Mouse (Mus musculus) heart, embryonic 14.5 days (tissue): ENCODE measurements around the gene Zbtb9. TPM values are rescaled to one million over a fixed set of nuclear protein-coding genes. Genes with fewer than 3 reads are reported as not detected.
A peak's percentile ranks its signal among the peaks of the same experiment; 100 is the strongest.

ENCODE experiments used
- ATAC-seq: fragments of 200-750 bp; cut with Nextera tagmentation; 2 replicates; pipeline ENCODE4 v1.8.0; 2017; ENCODE audit warnings: low read depth, moderate TSS enrichment; ENCODE audit not compliant: insufficient number of reproducible peaks, insufficient read depth, low FRiP score
- H3K27ac ChIP-seq, 2 experiments: fragments of 200-500 bp in 1 of 2; fragments of 300-500 bp in 1 of 2; sonication (generic) in 1 of 2; replicated peaks in 1 of 2; 2 replicates each; pipeline ENCODE4 v1.5.1; 2012 to 2014; ENCODE audit warnings: low read depth in 2 of 2, low read length in 2 of 2, control low read depth in 1 of 2, mild to moderate bottlenecking in 1 of 2, mixed read lengths in 1 of 2; ENCODE audit not compliant: control insufficient read depth in 1 of 2, insufficient read depth in 1 of 2
- H3K27me3 ChIP-seq: fragments of 300-500 bp; sonication (generic); 2 replicates; pipeline ENCODE4 v1.6.1; 2014; ENCODE audit warnings: mild to moderate bottlenecking, low read length, control low read depth; ENCODE audit not compliant: control insufficient read depth, insufficient read depth
- H3K36me3 ChIP-seq: fragments of 300-500 bp; sonication (generic); 2 replicates; pipeline ENCODE4 v1.6.1; 2014; ENCODE audit warnings: mild to moderate bottlenecking, control low read depth, low read length, mixed read lengths; ENCODE audit not compliant: control insufficient read depth, insufficient read depth
- H3K4me1 ChIP-seq, 2 experiments: fragments of 200-500 bp in 1 of 2; fragments of 300-500 bp in 1 of 2; sonication (generic) in 1 of 2; 2 replicates each; pipeline ENCODE4 v1.6.1; 2012 to 2014; ENCODE audit warnings: low read length in 2 of 2, control low read depth in 1 of 2, mixed read lengths in 1 of 2; ENCODE audit not compliant: control insufficient read depth in 2 of 2, insufficient read depth in 2 of 2
- H3K4me2 ChIP-seq: fragments of 300-500 bp; sonication (generic); 2 replicates; pipeline ENCODE4 v1.6.1; 2014; ENCODE audit warnings: mild to moderate bottlenecking, low read length
- H3K4me3 ChIP-seq, 2 experiments: fragments of 200-500 bp in 1 of 2; fragments of 300-500 bp in 1 of 2; sonication (generic) in 1 of 2; 2 replicates each; pipeline ENCODE4 v1.5.1; 2012 to 2014; ENCODE audit warnings: low read length in 2 of 2, mild to moderate bottlenecking in 2 of 2, control low read depth in 1 of 2, low read depth in 1 of 2, moderate library complexity in 1 of 2; ENCODE audit not compliant: control insufficient read depth in 1 of 2, insufficient read depth in 1 of 2
- H3K9ac ChIP-seq: fragments of 300-500 bp; sonication (generic); 2 replicates; pipeline ENCODE4 v1.6.1; 2014; ENCODE audit warnings: mild to moderate bottlenecking, low read length
- H3K9me3 ChIP-seq: fragments of 300-500 bp; sonication (generic); 2 replicates; pipeline ENCODE4 v1.6.1; 2016; ENCODE audit warnings: low read length, control low read depth; ENCODE audit not compliant: control insufficient read depth
- WGBS: fragments of 180-500 bp; shearing (Covaris S2); extraction: QIAGEN DNeasy Blood & Tissue Kit; methylation state at CpG from one replicate; pipeline ENCODE4 v1.1.7; 2014; 5-methylcytosine and 5-hydroxymethylcytosine counted together
- polyA plus RNA-seq: library from polyadenylated mRNA; unstranded; fragments of >200 nt; fragmentation: Nextera tagmentation; extraction: Ambion mirVana; gene quantifications from 2 replicates; pipeline ENCODE4 v1.2.1, GENCODE M21; 2014

Zbtb9 gene
- polyA plus RNA-seq, 1 experiment from 2014 or later: 6.8 TPM

DNA sequence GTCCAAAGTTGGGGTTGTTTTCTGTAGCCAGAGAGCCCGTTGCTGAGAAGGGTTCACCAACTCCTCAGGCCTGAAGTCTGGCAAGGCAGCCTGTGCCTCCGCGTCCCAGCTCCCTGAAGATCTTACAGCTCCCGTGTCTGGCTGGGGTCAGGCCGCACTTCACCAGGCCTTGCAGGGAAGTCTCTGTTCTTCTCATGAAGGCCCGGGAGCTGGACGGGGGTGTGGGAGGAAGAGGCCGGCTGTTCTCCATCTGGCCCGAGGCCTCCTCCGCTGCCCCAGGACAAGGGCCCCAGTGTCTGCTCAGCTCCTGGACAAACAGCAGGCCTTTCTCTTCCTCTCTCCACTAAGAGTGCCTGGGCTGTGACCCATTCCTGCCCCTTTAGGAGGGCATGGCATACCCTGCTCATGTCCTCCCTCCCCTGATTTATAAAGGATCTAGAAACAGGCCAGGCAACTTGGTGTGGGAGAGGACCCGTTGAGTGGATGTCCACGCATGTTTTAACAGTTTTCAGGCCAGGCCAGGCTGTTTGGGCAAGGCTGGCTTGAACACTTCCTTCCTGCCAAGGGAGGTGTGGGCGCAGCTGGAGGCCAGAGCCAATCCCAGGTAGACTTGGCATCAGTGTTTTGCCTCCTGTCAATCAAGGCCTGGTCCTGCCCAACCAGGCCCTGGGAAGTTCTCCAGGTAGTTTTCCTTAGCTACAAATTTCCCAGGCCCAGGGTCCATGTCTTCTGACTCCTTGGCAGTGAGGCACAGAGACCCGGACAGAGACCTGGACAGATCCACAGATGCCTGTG, 75.7 kb downstream of the Zbtb9 start:
- Histone ChIP-seq H3K4me2 (no peak overlapping the region), H3K9me3 (no peaks in the 10 kb centered on the region), H3K27ac (peak overlapping the region; percentile 54 to 66), H3K36me3 (no peaks in the 10 kb centered on the region), H3K4me3 (no peak overlapping the region), H3K9ac (no peak overlapping the region; the same call in 1 of the 2 replicates), H3K27me3 (no peaks in the 10 kb centered on the region), H3K4me1 (peaks cover 5 to 12% of the 10 kb centered on the region in 2 experiments; a peak in 3 of 4 replicates)
- WGBS: 52% methylated on average over 14 of the region's 14 CpGs
- ATAC-seq: no peak

DNA sequence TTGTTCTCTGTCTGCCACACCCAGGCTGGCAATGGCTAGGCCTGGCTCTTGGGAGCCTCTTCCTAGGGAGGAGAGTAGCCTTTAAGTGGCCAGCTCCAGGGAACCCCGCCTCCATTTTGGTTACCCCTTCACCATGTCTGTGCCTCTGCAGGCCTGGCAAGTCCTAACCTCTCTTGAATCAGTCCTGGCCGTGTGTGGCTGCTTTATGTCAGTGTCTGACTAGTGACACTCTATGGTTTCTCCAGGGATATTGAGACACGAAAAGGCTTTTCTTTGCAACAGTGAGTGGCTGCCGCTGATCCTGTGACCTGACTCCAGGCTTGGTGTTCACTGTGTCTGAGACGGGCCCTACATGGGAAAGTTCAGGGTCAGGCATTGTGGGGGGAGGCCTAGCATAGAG, 77.9 kb downstream of the Zbtb9 start:
- Histone ChIP-seq H3K36me3 (no peaks in the 10 kb centered on the region), H3K9me3 (no peaks in the 10 kb centered on the region), H3K4me1 (peaks cover 5 to 12% of the 10 kb centered on the region in 2 experiments; a peak in 3 of 4 replicates), H3K27ac (no peak overlapping the region), H3K27me3 (no peaks in the 10 kb centered on the region), H3K4me2 (no peak overlapping the region), H3K4me3 (no peak overlapping the region), H3K9ac (no peak overlapping the region)
- 44% methylated on average over 5 of the region's 5 CpGs for WGBS
- no peak for ATAC-seq

DNA sequence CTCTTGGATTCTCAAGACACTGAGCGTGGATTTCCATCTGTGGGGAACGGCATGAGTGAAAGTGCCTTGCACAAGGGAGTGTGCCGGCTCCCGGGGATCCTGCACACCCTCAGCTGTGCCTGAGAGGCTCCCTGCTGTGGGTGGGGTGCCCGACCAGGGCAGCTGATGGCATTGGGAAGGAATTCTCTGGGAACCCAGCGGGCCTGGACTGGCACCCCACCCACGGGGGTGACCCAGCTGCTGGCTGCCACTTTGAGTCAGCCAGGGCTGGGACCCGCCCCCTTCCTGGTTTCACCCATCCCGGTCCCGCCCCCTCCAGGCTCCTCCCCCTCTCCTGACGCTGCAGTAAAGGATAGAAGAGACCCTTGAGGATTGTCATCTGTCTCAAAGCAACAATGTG, 78.5 kb downstream of the Zbtb9 start:
- Histone ChIP-seq H3K27me3 (no peaks in the 10 kb centered on the region), H3K9me3 (no peaks in the 10 kb centered on the region), H3K4me3 (no peak overlapping the region), H3K36me3 (no peaks in the 10 kb centered on the region), H3K4me1 (peaks cover 5 to 12% of the 10 kb centered on the region in 2 experiments; a peak in 3 of 4 replicates), H3K27ac (no peak overlapping the region), H3K4me2 (peak overlapping the region; percentile 47), H3K9ac (0 out of 2 replicates have a peak overlapping the region, but pooled peaks have one; percentile 27)
- WGBS: 29% methylated on average over 10 of the region's 11 CpGs
- ATAC-seq: no peak

DNA sequence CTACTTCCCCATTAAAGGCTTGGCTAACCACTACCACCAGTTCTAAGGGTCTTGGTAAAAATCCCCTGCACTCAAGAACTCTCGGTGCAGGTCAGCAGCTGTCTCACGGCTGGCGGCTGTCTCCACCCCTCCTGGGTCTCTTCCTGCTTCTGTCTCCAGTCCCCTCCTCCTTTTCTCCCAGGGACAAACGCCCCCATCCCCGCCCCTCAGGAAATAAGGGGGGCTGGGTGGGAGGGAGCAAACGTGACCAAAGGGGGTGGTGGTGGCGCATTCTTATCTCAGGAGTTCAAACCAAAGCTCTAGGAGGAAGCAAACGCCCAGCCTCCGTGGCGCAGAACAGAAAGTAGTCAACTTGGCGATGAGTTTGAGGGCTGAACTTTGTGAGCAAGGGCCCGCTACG, 83.2 kb downstream of the Zbtb9 start:
- peak overlapping the region; percentile 77 to 85 for H3K27ac ChIP-seq
- H3K4me1 ChIP-seq: peaks cover 5 to 8% of the 10 kb centered on the region in 2 experiments; a peak in 3 of 4 replicates
- WGBS: under 1% methylated on average over 13 of the region's 13 CpGs
- H3K9ac ChIP-seq: peak overlapping the region; percentile 76
- H3K27me3 ChIP-seq: no peaks in the 10 kb centered on the region; the same call in 1 of the 2 replicates
- no peaks in the 10 kb centered on the region for H3K9me3 ChIP-seq
- peak overlapping the region; percentile 90 for H3K4me2 ChIP-seq
- ATAC-seq: peak; percentile 63
- peak overlapping the region; percentile 54 to 59 for H3K4me3 ChIP-seq
- H3K36me3 ChIP-seq: no peaks in the 10 kb centered on the region

DNA sequence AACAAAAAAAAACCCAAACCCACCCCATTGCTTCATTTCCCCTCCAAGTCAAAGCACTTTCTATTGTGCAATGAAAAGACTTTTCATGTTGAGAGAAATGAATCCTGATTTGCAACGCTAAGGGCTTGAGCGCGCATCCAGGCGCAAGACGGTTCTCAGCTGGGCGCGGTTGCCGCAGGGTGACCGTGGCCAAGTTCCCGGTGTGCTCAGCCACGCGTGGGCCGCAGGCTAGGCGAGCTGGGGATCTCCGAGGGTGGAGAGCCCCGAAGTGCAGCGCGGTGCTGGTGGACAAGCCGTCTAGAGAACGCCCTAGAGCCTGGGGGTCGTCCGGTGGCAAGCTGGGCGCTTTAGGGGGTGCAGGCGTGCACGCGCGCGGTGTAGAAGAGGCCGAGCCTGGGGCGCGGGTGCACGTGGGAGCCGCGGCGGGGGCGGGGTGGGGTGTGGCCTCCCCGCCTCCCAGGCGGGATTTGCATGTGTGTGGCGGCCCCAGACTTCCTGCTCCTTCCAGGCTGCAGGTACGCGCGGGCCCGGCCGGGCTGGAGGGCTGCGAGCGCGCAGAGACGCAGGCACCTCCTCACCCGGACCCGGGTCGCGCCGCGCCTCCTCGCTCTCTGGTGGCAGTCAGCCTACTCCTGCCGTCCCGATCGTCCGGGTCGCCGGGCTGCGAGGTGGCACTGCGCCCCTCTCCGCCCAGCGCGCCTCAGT, 84.0 kb downstream of the Zbtb9 start, which contains the start of gene Itpr3:
Gene Itpr3 (plus strand): TSS at position 493 of the 705 bp plus-strand sequence.
- peak; percentile 59 for ATAC-seq
- H3K36me3 ChIP-seq: no peaks in the 10 kb centered on the region
- H3K9ac ChIP-seq: peak within 1 kb of the TSS; percentile 76
- H3K4me3 ChIP-seq: peak within 1 kb of the TSS; percentile 54 to 59
- WGBS: under 1% methylated on average over 64 of the region's 66 CpGs
- H3K4me2 ChIP-seq: peak within 1 kb of the TSS; percentile 90
- H3K27ac ChIP-seq: peak within 1 kb of the TSS; percentile 77 to 85
- H3K9me3 ChIP-seq: no peaks in the 10 kb centered on the region
- no peaks in the 10 kb centered on the region; the same call in 1 of the 2 replicates for H3K27me3 ChIP-seq
- H3K4me1 ChIP-seq: peaks cover 0 to 5% of the 10 kb centered on the region in 2 experiments; a peak in 1 of 4 replicates

DNA sequence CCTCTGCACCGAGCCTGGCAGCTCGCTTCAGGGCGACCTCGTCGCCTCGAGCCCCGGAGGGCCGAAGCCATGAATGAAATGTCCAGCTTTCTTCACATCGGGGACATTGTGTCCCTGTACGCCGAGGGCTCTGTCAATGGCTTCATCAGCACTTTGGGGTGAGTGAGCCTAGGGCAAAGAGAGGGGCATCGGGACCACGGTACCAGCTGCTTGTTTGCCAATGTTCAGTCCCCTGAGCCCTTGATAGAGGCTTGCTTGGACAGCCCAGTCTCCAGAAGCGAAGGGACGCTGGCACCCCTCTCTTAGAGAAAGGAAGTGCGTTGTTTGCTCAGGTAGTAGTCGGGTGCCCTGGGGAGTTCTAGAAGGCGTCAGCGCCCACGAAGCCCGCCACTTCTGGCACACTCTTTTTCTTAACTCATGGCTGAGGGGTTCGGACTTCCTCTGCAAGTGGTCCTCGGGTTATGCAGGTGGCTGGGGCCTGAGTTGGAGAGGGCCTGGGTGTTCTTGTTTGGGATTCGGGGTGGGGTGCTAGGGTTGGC, 84.6 kb downstream of the Zbtb9 start:
- Histone ChIP-seq H3K4me1 (peaks cover 0 to 5% of the 10 kb centered on the region in 2 experiments; a peak in 1 of 4 replicates), H3K27me3 (no peaks in the 10 kb centered on the region; the same call in 1 of the 2 replicates), H3K9me3 (no peaks in the 10 kb centered on the region), H3K27ac (no peak overlapping the region), H3K4me2 (peak overlapping the region; percentile 90), H3K4me3 (peak overlapping the region; percentile 54 to 59), H3K9ac (peak overlapping the region; percentile 76), H3K36me3 (no peaks in the 10 kb centered on the region)
- 2% methylated on average over 24 of the region's 24 CpGs for whole genome bisulfite sequencing
- peak; percentile 24 for ATAC-seq
